Mouse (Mus musculus): ENCODE measurements around the gene Nudt8. TPM values are rescaled to one million over a fixed set of nuclear protein-coding genes. Genes with fewer than 3 reads are reported as not detected.
"Not testable (repeated sequence)": the region's sequence is repeated elsewhere in the genome, so short reads cannot be mapped to it uniquely, and the experiment has no call there.

The Nudt8 gene
- total RNA-seq, 2 experiments from 2014 or later: 8.9 to 10.8 TPM

GRCm38 (mm10) chr19:4012432-4013022, 12.1 kb downstream of the Nudt8 start, which contains the start of gene Ndufv1:
TSS of gene Ndufv1 (minus strand) at chr19:4012806.
- peak; percentile 96 to 99 for DNase-seq (ENCODE audit: low spot score in 2 of 2)

- no peak for DNase-seq (ENCODE audit: low spot score in 2 of 2)
These were observed 12.7 kb downstream of the Nudt8 start for GRCm38 (mm10) chr19:4013066-4013465.

GRCm38 (mm10) chr19:4014802-4015201, 14.4 kb downstream of the Nudt8 start:
- no peak for DNase-seq (ENCODE audit: low spot score in 2 of 2)

- no peak for DNase-seq (ENCODE audit: low spot score in 2 of 2)
These were observed 15.3 kb downstream of the Nudt8 start for GRCm38 (mm10) chr19:4015635-4016034.

GRCm38 (mm10) chr19:4017921-4018587, 17.7 kb downstream of the Nudt8 start:
- DNase-seq (ENCODE audit: low spot score in 2 of 2): no peak

- DNase-seq (ENCODE audit: low spot score in 2 of 2): peak; percentile 69 to 82
These were observed 18.6 kb downstream of the Nudt8 start for GRCm38 (mm10) chr19:4018743-4019583.

GRCm38 (mm10) chr19:4023185-4023584, 22.8 kb downstream of the Nudt8 start:
- no peak for DNase-seq (ENCODE audit: low spot score in 2 of 2)

GRCm38 (mm10) chr19:4027576-4027975, 27.2 kb downstream of the Nudt8 start:
- DNase-seq (ENCODE audit: low spot score in 2 of 2): no peak

GRCm38 (mm10) chr19:4032668-4033067, 32.3 kb downstream of the Nudt8 start:
- DNase-seq (ENCODE audit: low spot score in 2 of 2): no peak

GRCm38 (mm10) chr19:4033298-4033697, 32.9 kb downstream of the Nudt8 start:
- DNase-seq (ENCODE audit: low spot score in 2 of 2): no peak

GRCm38 (mm10) chr19:4033742-4034141, 33.4 kb downstream of the Nudt8 start:
- DNase-seq (ENCODE audit: low spot score in 2 of 2): no peak

GRCm38 (mm10) chr19:4036327-4037045, 36.1 kb downstream of the Nudt8 start:
- DNase-seq (ENCODE audit: low spot score in 2 of 2): no peak

- DNase-seq (ENCODE audit: low spot score in 2 of 2): not testable (repeated sequence)
These were observed 36.9 kb downstream of the Nudt8 start for GRCm38 (mm10) chr19:4037154-4037787.

GRCm38 (mm10) chr19:4037788-4038232, 37.4 kb downstream of the Nudt8 start, which contains the start of gene Gstp1:
TSS of gene Gstp1 (minus strand) at chr19:4037985.
- DNase-seq (ENCODE audit: low spot score in 2 of 2): peak; percentile 87 to 90

GRCm38 (mm10) chr19:4040941-4041340, 40.6 kb downstream of the Nudt8 start:
- DNase-seq (ENCODE audit: low spot score in 2 of 2): not testable (repeated sequence)

GRCm38 (mm10) chr19:4041500-4041899, 41.1 kb downstream of the Nudt8 start:
- DNase-seq (ENCODE audit: low spot score in 2 of 2): not testable (repeated sequence)

GRCm38 (mm10) chr19:4042124-4042523, 41.7 kb downstream of the Nudt8 start:
- no peak for DNase-seq (ENCODE audit: low spot score in 2 of 2)

GRCm38 (mm10) chr19:4044109-4044508, 43.7 kb downstream of the Nudt8 start:
- not testable (repeated sequence) for DNase-seq (ENCODE audit: low spot score in 2 of 2)

GRCm38 (mm10) chr19:4045966-4046865, 45.8 kb downstream of the Nudt8 start, which contains the start of gene Gstp2:
TSS of gene Gstp2 (minus strand) at chr19:4046023.
- DNase-seq (ENCODE audit: low spot score in 2 of 2): peak; percentile 80 to 82

All from left cerebral cortex, adult 18-20 months (tissue).